Mouse (Mus musculus): ENCODE measurements around the gene Hebp2. TPM values are rescaled to one million over a fixed set of nuclear protein-coding genes. Genes with fewer than 3 reads are reported as not detected.

Gene Hebp2
- total RNA-seq, 2 experiments from 2014 or later, result 2.7 to 2.8 TPM

- peak overlapping the region; percentile 61; the same call in 1 of the 2 replicates for H3K4me3 ChIP-seq
- DNase-seq (ENCODE audit: low spot score in 2 of 2), result no peak
- TF ChIP-seq CTCF (conservative IDR thresholded peaks at IDR 0.05), result peak; percentile 54; the same call in 1 of the 2 replicates
- 0 out of 2 replicates have a peak overlapping the region, but pooled peaks have one; percentile 91 for H3K27ac ChIP-seq
Observed at GRCm38 (mm10) chr10:18529177-18529576, 16.7 kb downstream of the Hebp2 start.

- DNase-seq (ENCODE audit: low spot score in 2 of 2), result peak; percentile 55 to 63
- Histone ChIP-seq H3K27ac (peak overlapping the region; percentile 91), H3K4me3 (peak overlapping the region; percentile 61)
- TF ChIP-seq CTCF (conservative IDR thresholded peaks at IDR 0.05), result peak; percentile 90
Observed at GRCm38 (mm10) chr10:18528475-18528874, 17.4 kb downstream of the Hebp2 start.

DNA sequence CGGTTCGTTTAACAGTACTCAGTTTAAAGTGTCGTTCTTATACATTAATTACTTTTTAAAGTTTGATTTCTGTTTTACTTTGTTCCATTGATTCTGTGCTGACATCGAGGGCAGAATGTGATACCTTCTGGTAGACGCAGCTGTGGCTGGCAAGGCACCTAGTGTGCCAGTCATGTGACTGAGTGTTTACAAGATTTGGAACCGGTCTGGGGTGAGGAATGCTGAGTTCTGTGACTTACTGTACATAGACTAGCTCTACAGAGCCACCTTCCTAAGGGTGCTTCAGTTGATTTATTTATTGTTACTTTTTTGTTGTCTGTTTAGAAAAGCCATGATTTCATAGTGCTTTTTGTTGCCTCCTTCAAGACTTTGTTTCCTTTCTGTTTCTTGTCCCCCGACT lies 18.1 kb downstream of the Hebp2 start:
- TF ChIP-seq CTCF (conservative IDR thresholded peaks at IDR 0.05), result no peak
- no peak for DNase-seq (ENCODE audit: low spot score in 2 of 2)
- Histone ChIP-seq H3K27ac (peak overlapping the region; percentile 91), H3K4me3 (peak overlapping the region; percentile 61)

DNA sequence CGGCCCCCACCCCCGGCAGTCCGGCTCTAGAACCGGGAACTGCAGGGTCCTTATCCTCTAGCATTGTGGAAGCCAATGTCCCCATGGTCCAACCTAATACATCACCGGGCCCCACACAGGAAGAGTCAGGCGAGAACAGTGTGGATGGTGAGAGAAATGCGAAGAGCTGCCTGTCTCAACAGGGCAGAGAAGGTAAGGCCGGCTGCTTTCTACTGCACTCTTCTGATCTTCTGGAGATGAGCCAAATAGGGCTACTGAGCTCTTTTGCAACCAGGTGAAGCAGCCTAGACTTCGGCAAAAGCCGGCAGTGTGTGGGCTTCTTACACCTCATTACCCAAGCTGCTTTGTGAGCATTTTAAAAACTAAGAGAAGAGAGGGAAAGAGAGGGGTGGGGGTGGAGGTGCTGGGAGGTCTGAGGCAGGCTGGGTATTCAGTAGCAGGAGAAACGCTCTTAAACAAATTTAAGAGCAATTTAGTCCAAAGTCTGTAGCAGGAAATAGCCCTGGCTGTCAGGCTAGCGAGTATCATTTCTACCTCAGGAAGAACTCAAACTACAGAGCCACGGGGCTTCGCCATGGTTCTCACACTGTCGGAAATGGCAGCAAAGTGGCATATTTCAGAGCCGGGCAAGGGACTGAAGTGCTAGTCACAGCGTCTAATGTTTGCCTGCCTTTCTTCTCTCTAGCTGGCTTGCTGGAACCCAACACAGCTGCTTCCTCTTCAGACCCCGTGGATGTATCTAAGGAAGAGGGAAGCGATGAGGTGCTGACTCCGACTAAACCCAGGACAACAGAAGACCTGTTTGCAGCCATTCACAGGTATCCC lies 18.8 kb downstream of the Hebp2 start:
- no peak for TF ChIP-seq CTCF (conservative IDR thresholded peaks at IDR 0.05)
- peak overlapping the region; percentile 61 for H3K4me3 ChIP-seq
- DNase-seq (ENCODE audit: low spot score in 2 of 2), result no peak
- H3K27ac ChIP-seq, result peak overlapping the region; percentile 91

DNA sequence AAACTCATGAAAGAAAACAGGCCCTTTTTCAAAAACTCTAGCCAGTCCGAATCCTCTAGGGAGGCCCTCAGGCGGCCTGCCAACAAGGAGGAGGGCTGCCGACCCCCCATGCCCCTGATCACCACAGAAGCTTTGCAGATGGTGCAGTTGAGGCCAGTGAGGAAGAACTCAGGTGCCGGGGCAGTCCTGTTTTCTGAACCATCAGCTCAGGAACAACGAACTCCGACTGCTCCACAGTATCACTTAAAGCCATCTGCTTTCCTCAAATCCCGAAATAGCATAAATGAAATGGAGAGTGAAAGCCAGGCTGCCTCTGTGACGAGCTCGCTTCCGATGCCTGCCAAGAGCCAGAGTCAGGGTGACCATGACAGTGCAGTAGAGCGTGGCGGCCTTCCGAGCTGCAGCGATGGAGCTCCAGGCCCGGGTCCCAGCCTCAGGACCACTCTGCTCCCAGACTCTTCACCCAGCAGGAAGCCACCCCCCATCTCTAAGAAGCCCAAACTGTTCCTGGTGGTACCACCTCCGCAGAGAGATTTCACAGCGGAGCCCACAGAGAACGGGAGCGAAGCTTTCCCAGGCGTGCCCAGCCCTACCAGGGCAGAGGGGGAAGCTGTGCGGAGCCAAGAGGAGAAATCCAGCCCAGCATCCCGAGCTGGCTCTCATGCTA lies 19.6 kb downstream of the Hebp2 start:
- TF ChIP-seq CTCF (conservative IDR thresholded peaks at IDR 0.05), result no peak
- peak; percentile 56 to 71 for DNase-seq (ENCODE audit: low spot score in 2 of 2)
- peak overlapping the region; percentile 61 for H3K4me3 ChIP-seq
- peak overlapping the region; percentile 91 for H3K27ac ChIP-seq

DNA sequence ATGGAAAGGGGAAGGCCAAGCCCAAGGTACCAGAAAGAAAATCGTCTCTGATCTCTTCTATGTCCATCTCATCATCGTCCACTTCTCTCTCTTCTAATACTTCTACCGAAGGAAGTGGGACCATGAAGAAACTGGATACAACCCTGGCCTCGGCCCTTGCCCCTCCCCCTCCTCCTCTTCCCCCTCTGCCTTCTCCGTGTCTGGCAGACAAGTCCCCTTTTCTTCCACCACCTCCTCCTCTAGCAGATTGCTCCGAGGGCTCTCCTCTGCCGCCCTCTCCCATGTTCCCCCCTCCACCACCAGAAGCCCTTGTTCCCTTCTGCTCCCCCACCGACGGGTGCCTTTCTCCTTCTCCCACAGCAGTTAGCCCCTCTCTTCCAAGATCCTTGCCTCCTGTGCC lies 20.1 kb downstream of the Hebp2 start:
- DNase-seq (ENCODE audit: low spot score in 2 of 2), result no peak
- H3K4me3 ChIP-seq, result peak overlapping the region; percentile 61
- TF ChIP-seq CTCF (conservative IDR thresholded peaks at IDR 0.05), result no peak

GRCm38 (mm10) chr10:18525311-18525710 lies 20.6 kb downstream of the Hebp2 start:
- no peak for TF ChIP-seq CTCF (conservative IDR thresholded peaks at IDR 0.05)
- DNase-seq (ENCODE audit: low spot score in 2 of 2), result no peak
- Histone ChIP-seq H3K27ac (peak overlapping the region; percentile 91), H3K4me3 (peak overlapping the region; percentile 61)

More for the DNA sequence above, 20.1 kb downstream of the Hebp2 start:
- H3K27ac ChIP-seq, result peak overlapping the region; percentile 91

DNA sequence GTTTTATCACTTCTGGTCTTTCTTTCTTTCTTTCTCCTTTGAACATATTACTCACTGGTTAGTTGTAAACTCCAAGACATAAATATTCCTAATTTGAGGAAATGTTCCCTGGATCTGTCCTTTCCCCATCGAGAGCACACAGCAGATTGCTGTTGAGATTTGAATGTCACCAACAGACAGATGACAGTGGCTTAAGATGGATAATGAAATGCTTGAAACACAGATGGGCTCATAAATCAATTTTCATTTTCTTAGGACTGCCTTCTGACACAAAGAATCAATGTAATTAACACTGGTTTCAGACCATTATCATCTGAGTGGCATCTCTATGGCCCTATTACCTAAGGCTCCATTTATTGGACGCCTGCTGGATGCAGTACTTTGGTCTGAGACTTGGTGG lies 23.3 kb downstream of the Hebp2 start:
- Histone ChIP-seq H3K4me3 (no peak overlapping the region), H3K27ac (peak overlapping the region; percentile 28; the same call in 1 of the 2 replicates)
- no peak for DNase-seq (ENCODE audit: low spot score in 2 of 2)
- TF ChIP-seq CTCF (conservative IDR thresholded peaks at IDR 0.05), result no peak

DNA sequence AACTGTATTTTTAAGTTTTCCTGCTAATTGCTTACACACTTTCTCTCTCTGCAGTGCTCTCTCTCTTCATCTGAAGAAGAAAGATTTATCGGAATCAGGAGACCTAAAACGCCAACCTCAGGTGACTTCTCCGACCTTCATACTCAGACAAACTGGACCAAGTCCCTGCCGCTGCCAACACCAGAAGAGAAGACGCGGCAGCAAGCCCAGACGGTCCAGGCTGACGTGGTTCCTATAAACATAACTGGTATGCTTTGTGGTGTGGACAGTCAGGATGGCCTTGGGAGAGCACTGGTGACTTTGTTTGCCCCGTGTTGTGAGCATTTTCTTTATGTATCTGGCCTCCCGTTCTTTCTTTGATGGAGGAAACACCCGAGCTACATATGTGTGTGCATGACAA lies 34.4 kb downstream of the Hebp2 start:
- no peak overlapping the region for H3K27ac ChIP-seq
- DNase-seq (ENCODE audit: low spot score in 2 of 2), result no peak
- no peak overlapping the region for H3K4me3 ChIP-seq
- no peak for TF ChIP-seq CTCF (conservative IDR thresholded peaks at IDR 0.05)

- DNase-seq (ENCODE audit: low spot score in 2 of 2), result no peak
- no peak for TF ChIP-seq CTCF (conservative IDR thresholded peaks at IDR 0.05)
- H3K27ac ChIP-seq, result no peak overlapping the region
- H3K4me3 ChIP-seq, result no peak overlapping the region
Observed at GRCm38 (mm10) chr10:18510663-18511062, 35.2 kb downstream of the Hebp2 start.

- no peak for TF ChIP-seq CTCF (conservative IDR thresholded peaks at IDR 0.05)
- Histone ChIP-seq H3K4me3 (no peak overlapping the region), H3K27ac (0 out of 2 replicates have a peak overlapping the region, but pooled peaks have one; percentile 46)
- DNase-seq (ENCODE audit: low spot score in 2 of 2), result peak in 1 of 2 experiments; percentile 76
Observed at GRCm38 (mm10) chr10:18508586-18508985, 37.3 kb downstream of the Hebp2 start.

DNA sequence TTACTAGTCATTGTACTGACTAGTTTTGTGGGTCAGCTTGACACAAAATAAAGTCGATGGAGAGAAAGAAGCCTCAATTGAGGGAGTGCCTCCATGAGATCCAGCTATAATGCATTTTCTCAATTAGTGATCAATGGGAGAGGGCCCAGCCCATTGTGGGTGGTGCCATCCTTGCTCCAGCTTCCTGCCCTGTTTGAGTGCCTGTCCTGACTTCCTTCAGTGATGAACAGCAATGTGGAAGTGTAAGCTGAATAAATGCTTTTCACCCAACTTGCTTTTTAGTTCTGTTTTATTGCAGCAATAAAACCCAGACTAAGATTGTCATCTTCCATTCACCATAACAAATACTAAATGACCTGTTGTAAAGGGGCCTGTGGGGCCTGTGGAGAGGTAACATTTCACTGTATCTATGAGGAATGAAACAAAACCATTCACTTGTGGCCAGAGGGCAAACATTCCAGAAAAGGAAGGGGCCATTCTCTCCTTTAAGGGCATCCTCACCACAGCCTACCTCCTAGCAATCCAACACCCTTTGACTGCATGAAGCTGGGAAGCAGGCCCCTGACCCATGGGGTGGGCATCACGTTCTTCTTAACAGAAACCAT lies 37.9 kb downstream of the Hebp2 start:
- Histone ChIP-seq H3K27ac (0 out of 2 replicates have a peak overlapping the region, but pooled peaks have one; percentile 46), H3K4me3 (no peak overlapping the region)
- no peak for DNase-seq (ENCODE audit: low spot score in 2 of 2)
- TF ChIP-seq CTCF (conservative IDR thresholded peaks at IDR 0.05), result no peak

DNA sequence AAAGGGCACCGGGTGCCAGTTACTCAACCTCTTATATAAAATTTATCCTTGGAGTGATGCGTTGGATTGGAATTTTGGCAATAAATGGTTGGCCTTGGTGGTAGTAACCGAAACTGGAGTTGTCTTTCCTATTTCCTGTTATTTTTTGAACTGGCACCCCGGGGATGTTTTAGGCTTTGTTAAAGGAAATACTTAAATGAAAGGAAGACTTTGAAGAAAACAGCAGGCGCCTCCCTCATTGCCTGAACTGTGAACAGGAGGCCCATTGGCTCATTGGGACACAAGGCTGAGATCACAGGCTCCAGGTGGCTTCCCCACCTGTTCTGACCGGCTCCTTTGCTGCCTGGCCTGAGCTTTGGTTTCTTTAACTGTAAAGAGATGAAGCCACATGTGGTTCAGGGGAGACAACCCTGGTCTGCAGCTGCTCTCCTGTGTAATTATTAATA lies 39.4 kb downstream of the Hebp2 start:
- TF ChIP-seq CTCF (conservative IDR thresholded peaks at IDR 0.05), result no peak
- Histone ChIP-seq H3K27ac (no peak overlapping the region), H3K4me3 (no peak overlapping the region)
- DNase-seq (ENCODE audit: low spot score in 2 of 2), result no peak
